Mouse (Mus musculus) limb, embryonic 15.5 days (tissue): ENCODE measurements around the gene Calcb. TPM values are rescaled to one million over a fixed set of nuclear protein-coding genes. Genes with fewer than 3 reads are reported as not detected.

Experiments
- ATAC-seq: fragments of 200-750 bp; cut with Nextera tagmentation; 2 replicates; pipeline ENCODE4 v1.8.0; 2017; ENCODE audit warnings: low read depth, moderate TSS enrichment; ENCODE audit not compliant: insufficient number of reproducible peaks, low FRiP score, low TSS enrichment
- H3K27ac ChIP-seq: fragments of 300-500 bp; sonication (generic); 2 replicates; pipeline ENCODE4 v1.5.1; 2015; ENCODE audit warnings: moderate library complexity, mild to moderate bottlenecking, inconsistent platforms
- H3K27me3 ChIP-seq: fragments of 300-500 bp; sonication (generic); 2 replicates; pipeline ENCODE4 v1.6.1; 2015; ENCODE audit warnings: inconsistent platforms
- H3K36me3 ChIP-seq: fragments of 300-500 bp; sonication (generic); 2 replicates; pipeline ENCODE4 v1.6.1; 2015; ENCODE audit warnings: inconsistent platforms
- H3K4me1 ChIP-seq: fragments of 300-500 bp; sonication (generic); 2 replicates; pipeline ENCODE4 v1.6.1; 2015; ENCODE audit warnings: inconsistent platforms
- H3K4me2 ChIP-seq: fragments of 300-500 bp; sonication (generic); 2 replicates; pipeline ENCODE4 v1.6.1; 2015; ENCODE audit warnings: mild to moderate bottlenecking, inconsistent platforms
- H3K4me3 ChIP-seq: fragments of 300-500 bp; sonication (generic); 2 replicates; pipeline ENCODE4 v1.5.1; 2015; ENCODE audit warnings: mild to moderate bottlenecking, inconsistent platforms
- H3K9ac ChIP-seq: fragments of 300-500 bp; sonication (generic); 2 replicates; pipeline ENCODE4 v1.6.1; 2015; ENCODE audit warnings: inconsistent platforms
- H3K9me3 ChIP-seq: fragments of 300-500 bp; sonication (generic); 2 replicates; pipeline ENCODE4 v1.6.1; 2016; ENCODE audit warnings: inconsistent platforms
- WGBS: fragments of 180-500 bp; shearing (Covaris S2); methylation state at CpG from one replicate; pipeline ENCODE4 v1.1.7; 2015; 5-methylcytosine and 5-hydroxymethylcytosine counted together
- polyA plus RNA-seq: library from polyadenylated mRNA; unstranded; fragments of >200 nt; fragmentation: Nextera tagmentation; extraction: Ambion mirVana; gene quantifications from 2 replicates; pipeline ENCODE4 v1.2.1, GENCODE M21; 2015

Calcb gene
- polyA plus RNA-seq, 1 experiment from 2014 or later, result 0.46 TPM

DNA sequence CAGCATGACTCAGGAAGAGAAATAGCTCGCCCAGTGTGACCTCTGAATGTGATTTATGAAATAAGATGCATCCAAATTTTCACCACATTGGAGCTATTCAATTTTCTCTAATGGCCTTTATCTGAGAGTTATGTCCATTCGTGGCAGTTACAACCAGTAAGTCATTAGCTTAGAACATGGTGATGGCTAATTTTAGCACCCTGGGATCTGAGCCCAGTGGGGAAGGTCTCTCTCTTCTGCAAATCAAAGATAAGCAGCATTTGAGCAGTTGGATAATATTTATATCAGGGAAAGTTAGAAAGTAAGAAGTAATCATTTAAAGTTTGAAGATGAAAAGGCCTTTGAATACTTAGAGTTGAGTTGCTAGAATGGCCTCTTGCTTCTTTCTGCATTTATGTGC lies 44.2 kb downstream of the Calcb start:
- Histone ChIP-seq H3K36me3 (no peaks in the 10 kb centered on the region), H3K4me1 (no peaks in the 10 kb centered on the region), H3K27me3 (no peaks in the 10 kb centered on the region), H3K4me3 (no peak overlapping the region), H3K27ac (no peak overlapping the region), H3K9me3 (no peaks in the 10 kb centered on the region), H3K9ac (no peak overlapping the region), H3K4me2 (no peak overlapping the region)
- ATAC-seq, result no peak
- 76% methylated on average over 2 of the region's 2 CpGs for WGBS

DNA sequence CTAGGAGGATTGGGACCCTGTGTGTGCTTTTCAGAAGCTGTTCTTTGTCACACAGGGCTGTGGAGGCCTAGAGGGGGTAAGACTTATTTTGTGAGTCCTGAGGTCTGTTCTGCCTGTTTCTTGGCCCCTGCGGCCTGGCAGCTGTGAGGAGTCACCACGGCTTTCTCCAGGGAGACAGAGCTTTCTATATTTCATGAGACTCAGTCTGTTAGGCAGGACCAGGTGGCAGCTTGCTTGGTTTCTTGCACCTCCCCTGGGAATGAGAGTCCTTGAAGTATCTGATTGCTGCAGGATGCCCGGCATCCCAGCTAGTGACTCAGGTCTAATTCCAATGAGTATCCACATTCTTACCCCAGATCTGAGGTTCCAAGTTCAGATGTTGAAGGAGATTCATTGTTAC lies 46.8 kb downstream of the Calcb start:
- Histone ChIP-seq H3K4me2 (no peak overlapping the region), H3K9me3 (no peaks in the 10 kb centered on the region), H3K27ac (no peak overlapping the region), H3K27me3 (no peaks in the 10 kb centered on the region), H3K9ac (no peak overlapping the region), H3K4me3 (no peak overlapping the region), H3K4me1 (no peaks in the 10 kb centered on the region), H3K36me3 (no peaks in the 10 kb centered on the region)
- no peak for ATAC-seq
- 77% methylated on average over 3 of the region's 3 CpGs for WGBS

- Histone ChIP-seq H3K9ac (no peak overlapping the region), H3K4me3 (no peak overlapping the region), H3K4me1 (no peaks in the 10 kb centered on the region), H3K27me3 (no peaks in the 10 kb centered on the region), H3K9me3 (no peaks in the 10 kb centered on the region), H3K27ac (no peak overlapping the region), H3K36me3 (no peaks in the 10 kb centered on the region), H3K4me2 (no peak overlapping the region)
- no peak for ATAC-seq
- 83% methylated on average over 3 of the region's 3 CpGs for WGBS
Observed at GRCm38 (mm10) chr7:114766523-114766922, 48.1 kb downstream of the Calcb start.

DNA sequence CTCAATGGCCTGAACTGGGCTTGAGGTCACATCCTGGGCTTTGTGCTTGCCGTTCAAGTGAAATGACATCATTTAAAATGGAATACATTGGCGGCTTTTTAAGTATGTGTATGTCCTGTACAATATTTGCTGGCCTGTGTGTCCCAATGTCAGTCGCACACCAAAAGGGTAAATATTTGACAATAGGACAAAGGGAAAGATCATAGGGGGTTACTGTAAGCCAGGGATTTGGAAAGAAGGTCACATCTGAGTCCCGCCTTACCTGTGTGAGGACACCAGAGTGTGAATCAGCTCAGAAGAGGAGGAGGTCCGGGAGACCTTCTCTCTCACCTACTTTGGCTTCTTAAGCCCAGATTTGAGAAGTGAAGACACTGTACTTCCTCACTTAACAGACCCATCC lies 50.1 kb downstream of the Calcb start:
- H3K9ac ChIP-seq, result no peak overlapping the region
- H3K4me2 ChIP-seq, result no peak overlapping the region
- H3K36me3 ChIP-seq, result no peaks in the 10 kb centered on the region
- 87% methylated on average over 5 of the region's 5 CpGs for WGBS
- no peak overlapping the region for H3K4me3 ChIP-seq
- H3K4me1 ChIP-seq, result no peaks in the 10 kb centered on the region
- no peak for ATAC-seq
- no peak overlapping the region for H3K27ac ChIP-seq
- no peaks in the 10 kb centered on the region for H3K9me3 ChIP-seq
- no peaks in the 10 kb centered on the region for H3K27me3 ChIP-seq

- Histone ChIP-seq H3K4me2 (no peak overlapping the region), H3K9me3 (no peaks in the 10 kb centered on the region), H3K4me1 (no peaks in the 10 kb centered on the region), H3K4me3 (no peak overlapping the region), H3K36me3 (no peaks in the 10 kb centered on the region), H3K27ac (no peak overlapping the region), H3K9ac (no peak overlapping the region), H3K27me3 (no peaks in the 10 kb centered on the region)
- ATAC-seq, result no peak
- 72% methylated on average over 4 of the region's 4 CpGs for WGBS
Observed at GRCm38 (mm10) chr7:114769041-114769440, 50.6 kb downstream of the Calcb start.

DNA sequence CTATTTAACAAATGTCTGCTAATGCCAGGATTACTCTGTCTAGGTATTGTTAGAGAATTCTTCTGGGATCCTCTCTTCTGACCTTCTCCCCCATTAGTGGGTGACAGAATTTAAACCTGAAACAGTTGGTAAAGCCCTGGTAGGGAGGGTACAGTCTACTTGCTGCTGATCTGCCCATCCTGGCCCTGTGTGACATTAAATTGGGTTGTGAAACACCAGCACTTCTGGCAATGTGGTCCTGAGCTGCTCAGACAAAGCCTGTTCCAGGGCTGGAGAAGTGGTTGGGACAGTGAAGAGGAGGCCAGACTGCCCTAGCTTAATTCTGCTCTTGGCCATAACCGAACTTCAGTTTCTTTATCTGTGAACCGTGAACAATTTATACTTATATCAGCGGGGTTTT lies 52.1 kb downstream of the Calcb start:
- no peak for ATAC-seq
- no peaks in the 10 kb centered on the region for H3K9me3 ChIP-seq
- H3K27me3 ChIP-seq, result no peaks in the 10 kb centered on the region
- H3K9ac ChIP-seq, result no peak overlapping the region
- H3K4me1 ChIP-seq, result no peaks in the 10 kb centered on the region
- no peak overlapping the region for H3K4me3 ChIP-seq
- 96% methylated on average over 3 of the region's 3 CpGs for WGBS
- H3K36me3 ChIP-seq, result no peaks in the 10 kb centered on the region
- no peak overlapping the region for H3K27ac ChIP-seq
- H3K4me2 ChIP-seq, result no peak overlapping the region

GRCm38 (mm10) chr7:114771801-114772200 lies 53.4 kb downstream of the Calcb start:
- H3K27me3 ChIP-seq, result no peaks in the 10 kb centered on the region
- no peak overlapping the region for H3K4me3 ChIP-seq
- ATAC-seq, result no peak
- H3K9ac ChIP-seq, result no peak overlapping the region
- H3K4me1 ChIP-seq, result no peaks in the 10 kb centered on the region
- H3K9me3 ChIP-seq, result no peaks in the 10 kb centered on the region
- 78% methylated on average over 7 of the region's 7 CpGs for WGBS
- H3K4me2 ChIP-seq, result no peak overlapping the region
- H3K36me3 ChIP-seq, result no peaks in the 10 kb centered on the region
- no peak overlapping the region for H3K27ac ChIP-seq

Other genes with a start within 250 kb of the Calcb start
- gene Cyp2r1, start 155.7 kb upstream of the Calcb start, polyA plus RNA-seq, result 2.7 and 2.9 TPM in 2 replicates
- gene Calca, start 82.3 kb upstream of the Calcb start, polyA plus RNA-seq, result 9.2 and 10.1 TPM in 2 replicates
- gene Insc, start 25.1 kb downstream of the Calcb start, polyA plus RNA-seq, result 9.9 TPM in 2 replicates